Mouse (Mus musculus) E14TG2a.4 (cell line): ENCODE measurements around the gene Tmem230.

Source experiments
- H3K27me3 ChIP-seq: 2 replicates; pipeline ENCODE4 v1.6.1; 2014; ENCODE audit warnings: low read length, control low read depth; ENCODE audit not compliant: insufficient read depth
- H3K36me3 ChIP-seq: 2 replicates; pipeline ENCODE4 v1.6.1; 2014; ENCODE audit warnings: low read length, control low read depth; ENCODE audit not compliant: insufficient read depth
- H3K4me1 ChIP-seq: replicated peaks from 2 replicates; pipeline ENCODE4 v1.6.1; 2014; ENCODE audit warnings: low read depth, low read length, control low read depth
- H3K4me3 ChIP-seq: replicated peaks from 2 replicates; pipeline ENCODE4 v1.5.1; 2014; ENCODE audit warnings: mild to moderate bottlenecking, low read length
- H3K9me3 ChIP-seq: 2 replicates; pipeline ENCODE4 v1.6.1; 2014; ENCODE audit warnings: low read length, control low read depth
- CTCF ChIP-seq: conservative IDR thresholded peaks from 2 replicates; pipeline ENCODE4 v1.5.1; 2014; ENCODE audit warnings: low read length
- NANOG ChIP-seq: IDR thresholded peaks from 2 replicates; pipeline ENCODE4 v1.6.1; 2014; ENCODE audit warnings: borderline replicate concordance, low read length, mixed read lengths
- POU5F1 ChIP-seq: IDR thresholded peaks from 2 replicates; pipeline ENCODE4 v1.6.1; 2014; ENCODE audit warnings: low read length, borderline replicate concordance

Tmem230 gene

GRCm38 (mm10) chr2:132232413-132232945 lies 15.1 kb downstream of the Tmem230 start:
- H3K27me3 ChIP-seq, result no peaks in the 10 kb centered on the region
- no peak overlapping the region for H3K4me3 ChIP-seq
- H3K4me1 ChIP-seq, result peaks cover 62% of the 10 kb centered on the region
- no peaks in the 10 kb centered on the region for H3K36me3 ChIP-seq
- H3K9me3 ChIP-seq, result peaks cover 3% of the 10 kb centered on the region
- no peak for TF ChIP-seq CTCF
- TF ChIP-seq NANOG, result no peak; the same call in 1 of the 2 replicates
- no peak for TF ChIP-seq POU5F1

DNA sequence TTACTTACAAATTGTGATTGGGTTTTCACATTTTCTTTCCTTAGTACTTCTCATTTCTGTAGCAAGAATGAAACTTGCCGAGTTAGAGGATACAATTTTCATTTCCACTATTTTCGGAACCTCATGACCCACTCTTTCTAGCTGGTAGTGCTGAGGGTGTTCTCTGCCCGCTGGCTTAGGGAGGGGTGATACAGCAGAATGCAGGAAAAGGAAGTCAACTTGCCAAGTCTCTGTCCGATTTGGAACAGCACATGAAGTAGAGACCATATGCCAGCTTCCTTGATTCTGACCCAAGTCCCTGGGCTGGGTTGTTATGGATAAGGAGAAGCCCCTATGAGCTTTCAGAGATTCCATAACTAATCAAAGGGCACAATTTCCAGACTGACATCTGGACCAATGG lies 23.2 kb downstream of the Tmem230 start:
- TF ChIP-seq CTCF, result no peak
- TF ChIP-seq NANOG, result no peak
- TF ChIP-seq POU5F1, result no peak
- H3K4me1 ChIP-seq, result peaks cover 25% of the 10 kb centered on the region
- H3K9me3 ChIP-seq, result peaks cover 12% of the 10 kb centered on the region
- H3K4me3 ChIP-seq, result no peak overlapping the region
- H3K27me3 ChIP-seq, result no peaks in the 10 kb centered on the region
- no peaks in the 10 kb centered on the region for H3K36me3 ChIP-seq

GRCm38 (mm10) chr2:132221611-132222073 lies 26.0 kb downstream of the Tmem230 start:
- TF ChIP-seq NANOG (no peak), CTCF (no peak), POU5F1 (no peak)

DNA sequence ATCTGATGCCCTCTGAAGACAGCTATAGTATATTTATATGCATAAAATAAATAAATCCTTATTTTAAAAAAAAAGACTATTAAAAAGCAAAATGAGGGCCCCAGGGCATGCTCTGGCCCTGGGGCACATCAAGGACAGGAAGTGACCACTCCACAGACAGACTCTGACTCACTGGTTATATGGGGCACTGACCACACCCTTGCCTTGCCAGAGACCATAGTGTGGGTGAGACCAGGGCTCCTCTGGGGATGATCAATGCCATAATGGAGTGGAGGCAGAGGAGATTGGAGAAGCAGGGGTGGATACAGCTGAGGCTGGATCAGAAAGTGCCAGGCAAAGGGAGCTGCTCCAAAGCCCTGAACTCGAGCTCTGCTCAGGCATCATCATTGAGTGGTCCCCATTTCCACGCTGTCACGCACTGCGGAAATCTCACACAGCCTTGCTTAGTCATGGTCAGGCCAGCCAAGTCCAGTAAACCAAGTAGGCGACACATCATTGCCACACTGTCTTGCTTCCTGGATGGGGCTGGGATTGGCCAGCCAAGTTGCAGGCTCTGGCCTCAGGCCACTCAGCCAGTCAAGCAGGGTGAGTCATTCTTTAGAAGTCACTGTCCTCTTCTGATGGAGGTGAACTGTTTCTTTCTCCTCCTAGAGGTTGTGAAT lies 35.5 kb downstream of the Tmem230 start:
- no peaks in the 10 kb centered on the region for H3K36me3 ChIP-seq

More at GRCm38 (mm10) chr2:132221611-132222073, 26.0 kb downstream of the Tmem230 start:
- H3K36me3 ChIP-seq, result no peaks in the 10 kb centered on the region
- peaks cover 12% of the 10 kb centered on the region for H3K4me1 ChIP-seq
- H3K9me3 ChIP-seq, result peaks cover under 1% of the 10 kb centered on the region; the same call in 1 of the 2 replicates
- H3K27me3 ChIP-seq, result no peaks in the 10 kb centered on the region
- no peak overlapping the region for H3K4me3 ChIP-seq

DNA sequence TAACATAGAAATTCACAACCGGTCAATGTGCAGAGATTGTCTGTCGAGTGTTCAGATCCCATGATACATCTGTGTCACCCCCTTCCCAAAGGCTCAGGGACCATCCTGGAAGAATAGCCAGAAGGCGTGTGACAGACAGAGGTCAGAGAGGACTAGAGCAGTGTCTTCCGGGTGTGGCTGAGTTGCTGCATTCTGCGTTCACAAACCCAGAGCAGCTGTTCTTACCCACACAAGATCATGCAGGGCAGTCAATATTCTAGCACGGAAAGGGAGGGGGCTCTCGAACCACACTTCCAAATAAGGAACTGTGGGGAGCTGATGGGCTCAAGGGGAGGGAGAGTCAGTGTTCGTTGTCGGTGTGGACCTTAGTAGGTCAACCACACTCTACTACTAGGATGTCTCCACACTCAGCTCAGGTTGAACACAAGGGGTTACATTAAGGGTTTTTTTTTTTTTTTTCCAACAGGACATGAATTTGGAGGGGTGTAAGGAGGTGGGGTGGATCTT lies 36.7 kb downstream of the Tmem230 start:
- H3K27me3 ChIP-seq, result no peaks in the 10 kb centered on the region
- no peak overlapping the region for H3K4me3 ChIP-seq
- H3K36me3 ChIP-seq, result no peaks in the 10 kb centered on the region
- TF ChIP-seq POU5F1 (no peak), CTCF (no peak), NANOG (no peak)
- H3K9me3 ChIP-seq, result no peaks in the 10 kb centered on the region
- H3K4me1 ChIP-seq, result peaks cover 42% of the 10 kb centered on the region

More for the DNA sequence above, 35.5 kb downstream of the Tmem230 start:
- Histone ChIP-seq H3K9me3 (no peaks in the 10 kb centered on the region), H3K27me3 (no peaks in the 10 kb centered on the region), H3K4me3 (no peak overlapping the region), H3K4me1 (peaks cover 33% of the 10 kb centered on the region)
- TF ChIP-seq NANOG (no peak), POU5F1 (no peak), CTCF (no peak)

- H3K36me3 ChIP-seq, result no peaks in the 10 kb centered on the region
- H3K4me1 ChIP-seq, result peaks cover 50% of the 10 kb centered on the region
- TF ChIP-seq POU5F1 (no peak), NANOG (no peak), CTCF (no peak)
- no peaks in the 10 kb centered on the region for H3K9me3 ChIP-seq
- H3K27me3 ChIP-seq, result no peaks in the 10 kb centered on the region
- no peak overlapping the region for H3K4me3 ChIP-seq
Observed at GRCm38 (mm10) chr2:132208246-132208881, 39.2 kb downstream of the Tmem230 start.

- no peak overlapping the region for H3K4me3 ChIP-seq
- H3K27me3 ChIP-seq, result no peaks in the 10 kb centered on the region
- no peaks in the 10 kb centered on the region for H3K9me3 ChIP-seq
- peaks cover 50% of the 10 kb centered on the region for H3K4me1 ChIP-seq
- peak; percentile 46; the same call in 1 of the 2 replicates for TF ChIP-seq NANOG
- no peak for TF ChIP-seq POU5F1
- TF ChIP-seq CTCF, result no peak
- no peaks in the 10 kb centered on the region for H3K36me3 ChIP-seq
Observed at GRCm38 (mm10) chr2:132206316-132206881, 41.2 kb downstream of the Tmem230 start.

- Histone ChIP-seq H3K9me3 (no peaks in the 10 kb centered on the region), H3K27me3 (no peaks in the 10 kb centered on the region), H3K4me1 (peaks cover 52% of the 10 kb centered on the region), H3K36me3 (no peaks in the 10 kb centered on the region), H3K4me3 (no peak overlapping the region)
- TF ChIP-seq NANOG (no peak), POU5F1 (no peak), CTCF (no peak)
Observed at GRCm38 (mm10) chr2:132205549-132205948, 42.1 kb downstream of the Tmem230 start.
